Mouse (Mus musculus): ENCODE measurements around the gene Cachd1.
A peak's percentile ranks its signal among the peaks of the same experiment; 100 is the strongest.

Cachd1 gene

GRCm38 (mm10) chr4:100990996-100991395, 214.5 kb downstream of the Cachd1 start:
- DNase-seq (ENCODE audit: low spot score), result no peak

GRCm38 (mm10) chr4:100992086-100992485, 215.6 kb downstream of the Cachd1 start:
- no peak for DNase-seq (ENCODE audit: low spot score)

DNA sequence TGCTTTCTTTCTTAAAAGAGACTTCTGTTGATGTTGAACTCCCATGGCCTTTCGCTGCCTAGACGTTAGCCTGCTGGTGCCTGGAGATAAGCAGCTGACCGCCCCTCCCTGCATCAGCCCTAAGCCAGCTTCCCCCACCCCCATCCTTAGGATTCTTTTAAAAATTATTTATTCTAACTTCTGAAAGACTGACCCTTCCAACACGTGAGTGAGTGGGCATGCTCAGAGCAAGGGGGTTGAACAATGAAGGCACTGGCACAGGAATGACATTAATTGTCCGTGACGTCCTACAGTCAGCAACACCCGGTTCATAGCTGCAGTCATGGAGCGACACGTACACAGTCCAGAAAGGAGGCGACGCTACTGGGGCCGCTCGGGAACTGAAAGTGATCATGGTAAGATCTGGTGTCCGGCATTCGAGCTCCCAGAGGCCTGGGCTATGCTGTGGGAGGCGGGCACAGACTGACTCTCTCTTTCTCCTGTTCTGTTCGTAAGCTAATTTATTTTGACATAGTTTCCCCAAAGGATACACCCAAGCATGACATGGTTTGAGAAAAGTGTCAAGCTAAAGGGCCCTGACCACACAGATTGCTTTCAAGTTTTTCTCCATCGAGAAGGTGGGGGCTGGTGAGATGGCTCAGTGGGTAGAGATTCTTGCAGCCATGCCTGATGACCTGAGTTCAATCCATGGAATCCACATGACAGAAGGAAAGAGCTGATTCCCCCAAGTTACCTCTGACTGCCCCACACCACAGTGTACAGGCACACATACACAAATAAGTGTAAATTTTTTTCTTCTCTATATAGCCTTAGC, 218.2 kb downstream of the Cachd1 start:
- no peak for DNase-seq (ENCODE audit: low spot score)

- DNase-seq (ENCODE audit: low spot score), result no peak
These were observed 219.1 kb downstream of the Cachd1 start for GRCm38 (mm10) chr4:100995617-100996016.

GRCm38 (mm10) chr4:100996060-100996651, 219.7 kb downstream of the Cachd1 start:
- DNase-seq (ENCODE audit: low spot score), result no peak

- DNase-seq (ENCODE audit: low spot score), result peak; percentile 50
These were observed 221.7 kb downstream of the Cachd1 start for GRCm38 (mm10) chr4:100998145-100998544.

- DNase-seq (ENCODE audit: low spot score), result no peak
These were observed 222.4 kb downstream of the Cachd1 start for GRCm38 (mm10) chr4:100998906-100999305.

DNA sequence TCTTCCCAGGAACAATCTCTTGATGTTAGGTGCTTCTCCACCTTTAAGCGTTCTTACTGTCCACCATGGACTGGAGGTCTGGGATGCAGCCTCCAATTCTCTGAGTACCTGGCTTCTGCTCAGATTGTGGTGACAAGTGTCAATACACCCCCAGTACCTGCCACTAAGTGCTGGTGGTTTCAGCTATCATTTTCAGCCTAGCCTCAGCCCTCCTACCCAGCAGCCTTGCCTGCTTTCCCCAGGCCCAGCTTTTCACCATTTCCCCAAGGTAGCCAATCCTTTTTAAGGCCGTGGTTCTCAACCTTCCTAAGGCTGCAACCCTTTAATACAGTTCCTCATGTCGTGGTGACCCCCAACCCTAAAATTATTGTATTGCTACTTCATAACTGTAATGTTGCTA, 224.1 kb downstream of the Cachd1 start:
- DNase-seq (ENCODE audit: low spot score), result no peak

- no peak for DNase-seq (ENCODE audit: low spot score)
These were observed 224.6 kb downstream of the Cachd1 start for GRCm38 (mm10) chr4:101001073-101001472.

DNA sequence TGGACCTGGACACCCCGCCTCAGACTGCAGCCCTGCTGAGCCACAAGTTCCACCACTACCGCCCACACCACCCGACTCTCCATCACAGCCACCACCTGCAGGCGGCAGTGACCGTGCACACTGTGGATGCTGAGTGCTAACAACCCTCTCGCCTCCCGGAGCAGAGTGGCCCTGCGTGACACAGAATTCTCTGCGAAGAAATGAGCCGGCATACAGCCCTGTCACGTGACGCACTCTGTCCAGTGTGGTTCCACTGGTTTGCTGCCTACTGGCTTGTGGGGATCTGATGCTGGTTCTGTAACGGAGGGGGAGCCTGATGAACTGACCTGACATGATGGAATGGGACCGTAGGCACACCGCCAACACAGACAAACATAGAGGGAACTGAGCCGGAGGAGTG, 226.5 kb downstream of the Cachd1 start:
- DNase-seq (ENCODE audit: low spot score), result no peak

- DNase-seq (ENCODE audit: low spot score), result no peak
These were observed 231.9 kb downstream of the Cachd1 start for GRCm38 (mm10) chr4:101008362-101008769.

DNA sequence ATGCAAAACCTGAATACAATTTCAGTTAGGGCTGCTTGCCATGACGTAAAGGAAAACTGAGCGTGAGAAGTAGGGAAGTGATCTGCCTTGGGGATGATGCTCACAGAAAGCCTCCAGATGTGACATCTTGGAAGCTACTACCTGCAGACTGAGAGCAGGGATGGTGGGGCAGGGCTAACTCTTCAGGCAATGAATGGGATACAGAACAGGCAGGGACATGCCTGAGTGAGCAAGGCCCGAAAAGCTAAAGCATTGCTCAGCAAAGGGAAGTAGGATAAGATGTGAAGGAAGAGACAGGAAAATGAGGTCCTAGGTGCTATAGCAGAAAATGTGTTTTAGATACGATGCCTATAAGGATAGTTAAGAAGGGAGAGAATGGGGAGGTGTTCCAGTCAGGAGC, 232.6 kb downstream of the Cachd1 start:
- no peak for DNase-seq (ENCODE audit: low spot score)

DNA sequence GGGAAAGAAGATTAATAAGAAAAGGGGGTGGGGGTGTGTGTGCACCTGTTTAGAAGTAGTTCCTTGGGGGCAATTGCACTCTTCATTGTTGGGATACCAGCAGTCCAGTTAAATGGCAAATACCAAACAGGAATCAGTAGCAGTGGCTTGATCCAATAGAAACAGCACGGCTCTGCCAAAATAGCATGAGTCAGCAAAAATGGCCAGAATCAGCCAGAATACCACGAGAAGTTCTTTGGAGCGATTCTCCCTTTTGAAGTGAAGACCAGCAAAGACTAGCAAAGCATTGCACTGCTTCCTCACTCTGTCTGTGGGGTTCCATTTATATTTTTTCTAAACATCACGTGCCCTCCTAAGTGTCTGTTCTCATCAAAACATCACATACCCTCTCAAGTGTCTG, 241.3 kb downstream of the Cachd1 start:
- no peak for DNase-seq (ENCODE audit: low spot score)

GRCm38 (mm10) chr4:101020596-101020995, 244.1 kb downstream of the Cachd1 start, which contains the start of gene Gm10577:
Gm10577 (minus strand) TSS chr4:101020696.
- no peak for DNase-seq (ENCODE audit: low spot score)

- DNase-seq (ENCODE audit: low spot score), result peak; percentile 62
These were observed 250.1 kb downstream of the Cachd1 start for GRCm38 (mm10) chr4:101026566-101026965.

GRCm38 (mm10) chr4:101026995-101027394, 250.5 kb downstream of the Cachd1 start:
- no peak for DNase-seq (ENCODE audit: low spot score)

GRCm38 (mm10) chr4:101027852-101028411, 251.5 kb downstream of the Cachd1 start:
- no peak for DNase-seq (ENCODE audit: low spot score)

GRCm38 (mm10) chr4:101033047-101033446, 256.6 kb downstream of the Cachd1 start:
- DNase-seq (ENCODE audit: low spot score), result no peak

DNA sequence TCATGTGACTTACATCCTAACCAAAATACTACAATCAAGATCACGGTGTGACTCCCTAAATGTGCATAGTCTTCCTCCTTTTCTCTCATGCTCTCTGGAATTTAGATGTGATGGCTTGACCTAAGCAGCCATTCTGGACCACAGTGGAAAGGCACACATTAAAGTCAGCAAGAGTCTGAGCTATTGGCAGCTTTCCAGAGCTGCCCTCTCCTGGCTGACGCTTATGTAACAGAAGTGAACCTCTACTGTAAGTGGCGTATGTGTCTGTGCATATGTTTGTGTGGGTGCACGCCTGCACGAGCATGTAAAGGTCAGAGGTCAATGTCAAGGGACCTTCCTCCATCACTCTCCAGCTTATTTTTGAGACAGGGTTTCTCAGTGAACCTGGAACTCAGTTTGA, 258.7 kb downstream of the Cachd1 start:
- DNase-seq (ENCODE audit: low spot score), result no peak

- DNase-seq (ENCODE audit: low spot score), result peak; percentile 40
These were observed 260.7 kb downstream of the Cachd1 start for GRCm38 (mm10) chr4:101037156-101037555.

- no peak for DNase-seq (ENCODE audit: low spot score)
These were observed 267.2 kb downstream of the Cachd1 start for GRCm38 (mm10) chr4:101043691-101044090.

DNA sequence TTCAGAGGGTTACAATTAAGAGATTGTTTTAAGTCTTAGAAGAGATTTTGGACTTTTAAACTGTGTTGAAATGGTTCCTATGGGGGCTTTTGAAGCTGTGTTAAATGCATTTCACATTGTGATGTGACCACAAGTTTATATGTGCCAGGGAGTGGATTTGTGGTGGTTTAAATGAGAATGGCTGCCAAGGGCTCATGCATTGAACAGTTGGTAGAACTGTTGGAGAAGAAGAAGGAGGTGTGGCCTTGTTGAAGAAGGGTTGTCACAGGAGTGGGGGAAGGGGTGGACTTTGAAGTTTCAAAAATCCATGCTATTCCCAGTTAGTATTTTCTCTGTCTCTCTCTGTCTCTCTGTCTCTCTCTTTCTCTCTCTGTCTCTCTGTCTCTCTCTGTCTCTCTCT, 267.7 kb downstream of the Cachd1 start:
- no peak for DNase-seq (ENCODE audit: low spot score)

DNA sequence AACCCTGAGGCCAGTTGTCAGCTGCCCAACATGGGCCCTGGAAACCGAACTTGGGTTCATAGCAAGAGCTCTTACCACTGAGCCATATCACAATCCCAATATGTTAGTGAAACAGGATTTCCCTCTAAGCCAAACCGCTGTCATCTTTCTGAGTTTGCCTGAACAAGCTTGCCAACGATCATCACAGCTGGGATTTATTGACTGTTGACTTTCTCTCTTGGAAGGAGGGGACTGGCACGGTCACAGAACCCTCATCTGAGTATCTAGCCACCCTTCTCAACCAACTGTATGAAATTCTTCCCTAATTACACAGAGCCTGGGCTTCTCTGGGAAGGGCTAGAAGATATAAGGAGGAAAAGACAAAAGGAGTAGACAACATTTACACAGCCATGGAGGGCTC, 270.1 kb downstream of the Cachd1 start:
- DNase-seq (ENCODE audit: low spot score), result no peak

Data from layer of hippocampus, adult 11-12 months (tissue).